Mouse (Mus musculus) urinary bladder, postnatal 4 days (tissue): ENCODE measurements around the gene Dio1.

ENCODE experiments used
- DNase-seq, 2 experiments: peaks; one replicate each; pipeline ENCODE4 v3.0.0; 2021 to 2022; ENCODE audit warnings: low spot score in 2 of 2

Dio1 gene

GRCm38 (mm10) chr4:107247110-107247509 is 59.9 kb downstream of the Dio1 start:
- DNase-seq: no peak

DNA sequence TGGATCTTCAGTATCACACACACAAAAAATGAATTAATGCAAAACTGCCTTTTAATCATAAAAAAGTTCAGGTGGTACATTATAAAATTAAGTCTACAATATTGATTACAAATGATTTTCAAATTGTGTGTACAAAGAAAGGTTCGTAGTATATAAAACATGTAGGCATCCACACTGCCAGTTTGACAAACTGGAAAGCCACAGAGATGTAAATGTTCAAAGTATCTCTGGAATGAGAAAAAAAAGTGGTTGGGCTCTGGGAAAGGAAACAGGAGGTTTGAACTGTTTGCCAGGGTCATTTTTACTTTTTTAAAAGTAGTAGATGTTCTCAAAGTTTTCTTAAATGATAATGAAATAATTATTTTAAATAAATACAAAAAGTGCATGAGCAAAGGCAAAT is 60.9 kb downstream of the Dio1 start:
- no peak for DNase-seq

- no peak for DNase-seq
Measured at GRCm38 (mm10) chr4:107245368-107245767, 61.6 kb downstream of the Dio1 start.

- DNase-seq: no peak
Measured at GRCm38 (mm10) chr4:107243365-107244333, 63.3 kb downstream of the Dio1 start.
